Mouse (Mus musculus): ENCODE data around the gene Bpifc.

GRCm38 (mm10) chr10:85927676-85928445 is 83.8 kb downstream of the Bpifc start, which contains the start of gene Ascl4:
- no peak for TF ChIP-seq CTCF (IDR thresholded peaks at IDR 0.05; ENCODE audit: control insufficient read depth, insufficient read depth, insufficient read length)
- no peak for TF ChIP-seq CEBPB (IDR thresholded peaks at IDR 0.05; ENCODE audit: low read depth)
- TF ChIP-seq USF1 (IDR thresholded peaks at IDR 0.05; ENCODE audit: low read depth): no peak
- TF ChIP-seq MAX (IDR thresholded peaks at IDR 0.05): no peak

Measured in C2C12 (cell line).